Mouse (Mus musculus): Measurements from ENCODE around the gene Dnhd1. TPM values are rescaled to one million over a fixed set of nuclear protein-coding genes. Genes with fewer than 3 reads are reported as not detected.

Dnhd1 gene
- polyA plus RNA-seq, 1 experiment from 2014 or later: 2.8 TPM

GRCm38 (mm10) chr7:105703816-105704215 lies 53.2 kb downstream of the Dnhd1 start:
- no peaks in the 10 kb centered on the region for H3K4me1 ChIP-seq (ENCODE audit: control insufficient read depth, insufficient read depth, low read length)
- no peak overlapping the region for H3K9ac ChIP-seq (replicated peaks; ENCODE audit: low read depth, low read length)
- no peaks in the 10 kb centered on the region for H3K27me3 ChIP-seq (ENCODE audit: control insufficient read depth, insufficient read depth, low read length)
- no peak for ATAC-seq (ENCODE audit: low read depth)
- H3K9me3 ChIP-seq (ENCODE audit: control insufficient read depth, low read length): no peaks in the 10 kb centered on the region
- 85% methylated on average over 4 of the region's 4 CpGs for WGBS
- no peak overlapping the region for H3K27ac ChIP-seq (ENCODE audit: low read depth, low read length)
- no peak overlapping the region for H3K4me2 ChIP-seq (ENCODE audit: low read depth, low read length)
- no peaks in the 10 kb centered on the region for H3K36me3 ChIP-seq (ENCODE audit: control insufficient read depth, insufficient read depth, low read length)
- H3K4me3 ChIP-seq (ENCODE audit: low read depth, low read length): no peak overlapping the region

- Histone ChIP-seq H3K9ac (replicated peaks; ENCODE audit: low read depth, low read length) (no peak overlapping the region), H3K4me3 (ENCODE audit: low read depth, low read length) (no peak overlapping the region), H3K9me3 (ENCODE audit: control insufficient read depth, low read length) (no peaks in the 10 kb centered on the region), H3K4me2 (ENCODE audit: low read depth, low read length) (no peak overlapping the region), H3K36me3 (ENCODE audit: control insufficient read depth, insufficient read depth, low read length) (no peaks in the 10 kb centered on the region), H3K27ac (ENCODE audit: low read depth, low read length) (no peak overlapping the region), H3K27me3 (ENCODE audit: control insufficient read depth, insufficient read depth, low read length) (no peaks in the 10 kb centered on the region), H3K4me1 (ENCODE audit: control insufficient read depth, insufficient read depth, low read length) (no peaks in the 10 kb centered on the region)
- no peak for ATAC-seq (ENCODE audit: low read depth)
- 95% methylated on average over 5 of the region's 5 CpGs for WGBS
Observed at GRCm38 (mm10) chr7:105708733-105709132, 58.1 kb downstream of the Dnhd1 start.

DNA sequence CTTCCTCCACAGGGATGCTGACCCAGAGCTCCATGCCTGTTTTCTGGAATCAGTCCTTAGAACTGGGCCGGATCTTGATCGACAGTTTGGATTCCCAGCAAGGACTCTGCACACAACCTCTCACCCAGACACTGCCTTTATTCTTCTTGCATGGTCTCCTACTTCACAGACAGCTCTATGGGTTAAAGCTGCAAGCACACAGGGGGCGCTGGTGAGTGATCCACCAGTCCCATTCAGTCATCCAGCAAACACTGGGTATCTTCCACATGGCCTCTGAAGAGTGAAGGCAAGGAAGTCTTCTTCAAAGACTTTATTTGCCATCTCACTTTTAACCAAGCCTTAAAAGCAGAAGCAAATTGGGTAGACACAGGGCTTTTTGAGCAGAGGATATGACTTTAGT lies 64.7 kb downstream of the Dnhd1 start:
- Histone ChIP-seq H3K36me3 (ENCODE audit: control insufficient read depth, insufficient read depth, low read length) (no peaks in the 10 kb centered on the region), H3K9me3 (ENCODE audit: control insufficient read depth, low read length) (no peaks in the 10 kb centered on the region), H3K4me1 (ENCODE audit: control insufficient read depth, insufficient read depth, low read length) (no peaks in the 10 kb centered on the region), H3K27ac (ENCODE audit: low read depth, low read length) (no peak overlapping the region), H3K4me2 (ENCODE audit: low read depth, low read length) (no peak overlapping the region), H3K4me3 (ENCODE audit: low read depth, low read length) (no peak overlapping the region), H3K9ac (replicated peaks; ENCODE audit: low read depth, low read length) (no peak overlapping the region), H3K27me3 (ENCODE audit: control insufficient read depth, insufficient read depth, low read length) (no peaks in the 10 kb centered on the region)
- 68% methylated on average over 3 of the region's 3 CpGs for WGBS
- no peak for ATAC-seq (ENCODE audit: low read depth)

DNA sequence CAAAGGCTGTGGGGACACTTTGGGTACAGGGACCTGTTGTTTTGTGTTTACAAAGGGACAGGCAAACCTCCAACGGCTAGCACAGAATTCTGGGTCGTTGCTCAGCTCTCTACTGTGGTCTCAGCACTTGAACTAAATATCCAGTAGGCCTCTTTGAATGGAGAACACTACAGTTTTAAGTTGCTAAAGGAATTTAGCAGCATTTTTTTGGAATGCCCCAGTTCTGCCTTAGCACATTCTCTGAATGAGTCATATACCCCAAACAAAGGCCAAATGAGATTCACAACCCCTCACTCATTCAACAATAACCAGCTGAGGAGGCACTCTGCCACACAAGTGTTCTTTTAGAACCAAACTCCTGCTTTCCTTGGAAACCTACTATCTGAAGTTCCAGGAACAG lies 71.3 kb downstream of the Dnhd1 start:
- whole genome bisulfite sequencing: 84% methylated on average over 2 of the region's 2 CpGs
- Histone ChIP-seq H3K4me1 (ENCODE audit: control insufficient read depth, insufficient read depth, low read length) (no peaks in the 10 kb centered on the region), H3K9ac (replicated peaks; ENCODE audit: low read depth, low read length) (no peak overlapping the region), H3K36me3 (ENCODE audit: control insufficient read depth, insufficient read depth, low read length) (no peaks in the 10 kb centered on the region), H3K9me3 (ENCODE audit: control insufficient read depth, low read length) (no peaks in the 10 kb centered on the region), H3K4me2 (ENCODE audit: low read depth, low read length) (no peak overlapping the region), H3K27me3 (ENCODE audit: control insufficient read depth, insufficient read depth, low read length) (no peaks in the 10 kb centered on the region), H3K27ac (ENCODE audit: low read depth, low read length) (no peak overlapping the region), H3K4me3 (ENCODE audit: low read depth, low read length) (no peak overlapping the region)
- ATAC-seq (ENCODE audit: low read depth): no peak

- Histone ChIP-seq H3K36me3 (ENCODE audit: control insufficient read depth, insufficient read depth, low read length) (0 out of 2 replicates have a peak, but pooled peaks cover 3% of the 10 kb centered on the region), H3K27me3 (ENCODE audit: control insufficient read depth, insufficient read depth, low read length) (no peaks in the 10 kb centered on the region), H3K4me3 (ENCODE audit: low read depth, low read length) (no peak overlapping the region), H3K27ac (ENCODE audit: low read depth, low read length) (no peak overlapping the region), H3K9ac (replicated peaks; ENCODE audit: low read depth, low read length) (no peak overlapping the region), H3K4me1 (ENCODE audit: control insufficient read depth, insufficient read depth, low read length) (no peaks in the 10 kb centered on the region), H3K4me2 (ENCODE audit: low read depth, low read length) (no peak overlapping the region), H3K9me3 (ENCODE audit: control insufficient read depth, low read length) (no peaks in the 10 kb centered on the region)
- WGBS: 89% methylated on average over 4 of the region's 4 CpGs
- peak; percentile 92 for ATAC-seq (ENCODE audit: low read depth)
Observed at GRCm38 (mm10) chr7:105726144-105726979, 75.7 kb downstream of the Dnhd1 start.

- H3K4me2 ChIP-seq (ENCODE audit: low read depth, low read length): no peak overlapping the region
- H3K9ac ChIP-seq (replicated peaks; ENCODE audit: low read depth, low read length): no peak overlapping the region
- no peak overlapping the region for H3K27ac ChIP-seq (ENCODE audit: low read depth, low read length)
- WGBS: 97% methylated on average over 4 of the region's 4 CpGs
- H3K4me3 ChIP-seq (ENCODE audit: low read depth, low read length): no peak overlapping the region
- H3K4me1 ChIP-seq (ENCODE audit: control insufficient read depth, insufficient read depth, low read length): no peaks in the 10 kb centered on the region
- H3K27me3 ChIP-seq (ENCODE audit: control insufficient read depth, insufficient read depth, low read length): no peaks in the 10 kb centered on the region
- no peak for ATAC-seq (ENCODE audit: low read depth)
- H3K36me3 ChIP-seq (ENCODE audit: control insufficient read depth, insufficient read depth, low read length): 0 out of 2 replicates have a peak, but pooled peaks cover 6% of the 10 kb centered on the region
- no peaks in the 10 kb centered on the region for H3K9me3 ChIP-seq (ENCODE audit: control insufficient read depth, low read length)
Observed at GRCm38 (mm10) chr7:105726980-105727325, 76.3 kb downstream of the Dnhd1 start.

- no peak for ATAC-seq (ENCODE audit: low read depth)
- H3K27me3 ChIP-seq (ENCODE audit: control insufficient read depth, insufficient read depth, low read length): no peaks in the 10 kb centered on the region
- WGBS: 66% methylated on average over 6 of the region's 6 CpGs
- H3K27ac ChIP-seq (ENCODE audit: low read depth, low read length): no peak overlapping the region
- H3K4me2 ChIP-seq (ENCODE audit: low read depth, low read length): no peak overlapping the region
- no peak overlapping the region for H3K9ac ChIP-seq (replicated peaks; ENCODE audit: low read depth, low read length)
- no peaks in the 10 kb centered on the region for H3K9me3 ChIP-seq (ENCODE audit: control insufficient read depth, low read length)
- H3K36me3 ChIP-seq (ENCODE audit: control insufficient read depth, insufficient read depth, low read length): peaks cover 18% of the 10 kb centered on the region
- no peaks in the 10 kb centered on the region for H3K4me1 ChIP-seq (ENCODE audit: control insufficient read depth, insufficient read depth, low read length)
- no peak overlapping the region for H3K4me3 ChIP-seq (ENCODE audit: low read depth, low read length)
Observed at GRCm38 (mm10) chr7:105728701-105729428, 78.2 kb downstream of the Dnhd1 start.

GRCm38 (mm10) chr7:105733836-105734235 lies 83.2 kb downstream of the Dnhd1 start:
- Histone ChIP-seq H3K4me1 (ENCODE audit: control insufficient read depth, insufficient read depth, low read length) (peaks cover 11% of the 10 kb centered on the region), H3K36me3 (ENCODE audit: control insufficient read depth, insufficient read depth, low read length) (peaks cover 17% of the 10 kb centered on the region), H3K9ac (replicated peaks; ENCODE audit: low read depth, low read length) (no peak overlapping the region), H3K27me3 (ENCODE audit: control insufficient read depth, insufficient read depth, low read length) (no peaks in the 10 kb centered on the region), H3K4me3 (ENCODE audit: low read depth, low read length) (no peak overlapping the region), H3K4me2 (ENCODE audit: low read depth, low read length) (no peak overlapping the region), H3K27ac (ENCODE audit: low read depth, low read length) (no peak overlapping the region), H3K9me3 (ENCODE audit: control insufficient read depth, low read length) (no peaks in the 10 kb centered on the region)
- WGBS: 98% methylated on average over 11 of the region's 11 CpGs
- no peak for ATAC-seq (ENCODE audit: low read depth)

GRCm38 (mm10) chr7:105734826-105735225 lies 84.2 kb downstream of the Dnhd1 start:
- no peaks in the 10 kb centered on the region for H3K27me3 ChIP-seq (ENCODE audit: control insufficient read depth, insufficient read depth, low read length)
- ATAC-seq (ENCODE audit: low read depth): no peak
- H3K4me2 ChIP-seq (ENCODE audit: low read depth, low read length): no peak overlapping the region
- no peaks in the 10 kb centered on the region for H3K9me3 ChIP-seq (ENCODE audit: control insufficient read depth, low read length)
- no peak overlapping the region for H3K27ac ChIP-seq (ENCODE audit: low read depth, low read length)
- WGBS: 91% methylated on average over 8 of the region's 8 CpGs
- no peak overlapping the region for H3K9ac ChIP-seq (replicated peaks; ENCODE audit: low read depth, low read length)
- H3K36me3 ChIP-seq (ENCODE audit: control insufficient read depth, insufficient read depth, low read length): peaks cover 15% of the 10 kb centered on the region
- peaks cover 11% of the 10 kb centered on the region for H3K4me1 ChIP-seq (ENCODE audit: control insufficient read depth, insufficient read depth, low read length)
- H3K4me3 ChIP-seq (ENCODE audit: low read depth, low read length): no peak overlapping the region
